In genomic region chr11:83832389-83832788, GRCm38 (mm10) we compare ENCODE assay signal across 8 mouse cellular contexts. TPM values are rescaled to one million over a fixed set of nuclear protein-coding genes. Genes with fewer than 3 reads are reported as not detected.
A peak's percentile ranks its signal among the peaks of the same experiment; 100 is the strongest.
DNase-seq lines count a peak whose midpoint lies in the region; ATAC-seq and TF ChIP-seq lines count a peak whose summit lies in the region.
"Had no signal": no experiment of that assay in that cellular context is flagged by ENCODE, and none has a peak within 500 bp of the region (broad histone marks: within the 10 kb centered on the region; RNA-seq: fewer than 3 reads in every experiment).

No protein-coding gene starts in this region.

- H3K79me3 ChIP-seq in C2C12 (ENCODE audit: low read depth) = no peaks in the 10 kb centered on the region

- WGBS in kidney, adult 2 months = 58% methylated on average over 8 of the region's 8 CpGs
- 52% methylated on average over 8 of the region's 8 CpGs for WGBS in kidney, embryonic 16.5 days
- WGBS in midbrain, postnatal 0 days = 43% methylated on average over 8 of the region's 8 CpGs

- TF ChIP-seq POLR2A in kidney, adult 2 months (IDR thresholded peaks at IDR 0.05; ENCODE audit: low read depth, low read length) = no peak

- H3ac ChIP-seq in C2C12 (ENCODE audit: control insufficient read depth, insufficient read length, low read depth) = no peak overlapping the region

- H3K4me1 ChIP-seq in kidney, adult 2 months (ENCODE audit: control insufficient read depth, insufficient read depth, low read length) = peaks cover 12% of the 10 kb centered on the region
- H3K4me1 ChIP-seq in kidney, embryonic 16.5 days (ENCODE audit: insufficient read depth, low read length) = 0 out of 2 replicates have a peak, but pooled peaks cover 4% of the 10 kb centered on the region
- H3K4me1 ChIP-seq in ES-E14 (ENCODE audit: control insufficient read depth in 2 of 2, insufficient read depth in 2 of 2, low read length in 2 of 2, poor library complexity in 1 of 2) = no peaks in the 10 kb centered on the region; a peak in 1 of 4 replicates
- no peaks in the 10 kb centered on the region for H3K4me1 ChIP-seq in midbrain, postnatal 0 days (ENCODE audit: insufficient read depth, low read length)
- H3K4me1 ChIP-seq: heart, embryonic 13.5 days had no signal

- H3K4me3 ChIP-seq in kidney, adult 2 months (ENCODE audit: insufficient read depth, low read depth, low read length) = no peak overlapping the region
- no peak overlapping the region for H3K4me3 ChIP-seq in kidney, embryonic 16.5 days (ENCODE audit: low read length)
- H3K4me3 ChIP-seq in C2C12 (ENCODE audit: insufficient read depth, poor library complexity, severe bottlenecking) (no peak overlapping the region), ES-E14 (ENCODE audit: insufficient read depth in 1 of 2, low read depth in 1 of 2, low read length in 2 of 2, poor library complexity in 1 of 2, severe bottlenecking in 1 of 2) (no peak overlapping the region)
- H3K4me3 ChIP-seq in midbrain, postnatal 0 days (ENCODE audit: low read depth, low read length) = no peak overlapping the region
- H3K4me3 ChIP-seq: heart, embryonic 13.5 days had no signal

- H3K36me3 ChIP-seq in kidney, adult 2 months (ENCODE audit: control insufficient read depth, insufficient read depth, low read length) = no peaks in the 10 kb centered on the region
- no peaks in the 10 kb centered on the region for H3K36me3 ChIP-seq in kidney, embryonic 16.5 days (ENCODE audit: insufficient read depth, low read length)
- H3K36me3 ChIP-seq in C2C12 (ENCODE audit: control insufficient read depth, insufficient read depth) (no peaks in the 10 kb centered on the region), ES-E14 (ENCODE audit: control insufficient read depth, insufficient read depth, low read length, poor library complexity, severe bottlenecking) (no peaks in the 10 kb centered on the region)
- H3K36me3 ChIP-seq in midbrain, postnatal 0 days (ENCODE audit: insufficient read depth, low read length) = no peaks in the 10 kb centered on the region
- H3K36me3 ChIP-seq: heart, embryonic 13.5 days had no signal

- ATAC-seq in kidney, embryonic 16.5 days (ENCODE audit: low FRiP score, low TSS enrichment) = no peak
- no peak for ATAC-seq in midbrain, postnatal 0 days (ENCODE audit: low FRiP score)

- peak overlapping the region; percentile 90; the same call in 1 of the 2 replicates for H3K27ac ChIP-seq in kidney, adult 2 months (ENCODE audit: insufficient read depth, low read depth, low read length)
- H3K27ac ChIP-seq in kidney, embryonic 16.5 days (ENCODE audit: low read length) = no peak overlapping the region
- H3K27ac ChIP-seq in ES-E14 (ENCODE audit: insufficient read depth, low read depth, low read length, poor library complexity, severe bottlenecking) = no peak overlapping the region
- no peak overlapping the region for H3K27ac ChIP-seq in midbrain, postnatal 0 days (ENCODE audit: low read depth, low read length)
- H3K27ac ChIP-seq: heart, embryonic 13.5 days had no signal

- no peak for DNase-seq in kidney, adult 2 months
- DNase-seq in ES-E14 (ENCODE audit: low read depth, low spot score) = no peak
- DNase-seq in embryo, embryonic 10.5 days (ENCODE audit: low spot score) = peak; percentile 75
- DNase-seq in midbrain, postnatal 0 days (ENCODE audit: low spot score) = no peak
- DNase-seq in kidney, adult 9 months = no peak

- H3K27me3 ChIP-seq in kidney, adult 2 months (replicated peaks; ENCODE audit: control insufficient read depth, insufficient read depth, low read length) = no peaks in the 10 kb centered on the region
- H3K27me3 ChIP-seq in kidney, embryonic 16.5 days (ENCODE audit: insufficient read depth, low read length) = no peaks in the 10 kb centered on the region
- peaks cover 9% of the 10 kb centered on the region for H3K27me3 ChIP-seq in C2C12 (ENCODE audit: control insufficient read depth, insufficient read depth, insufficient read length)
- no peaks in the 10 kb centered on the region for H3K27me3 ChIP-seq in midbrain, postnatal 0 days (ENCODE audit: insufficient read depth, low read length)

- in situ Hi-C loops in ES-E14 (cut with MboI; ENCODE audit: low sequenced_read_pairs in 2 of 2, unreplicated experiment in 2 of 2) = no loop called here

- H3K4me2 ChIP-seq in kidney, embryonic 16.5 days (replicated peaks; ENCODE audit: low read depth, low read length) = no peak overlapping the region
- no peak overlapping the region for H3K4me2 ChIP-seq in midbrain, postnatal 0 days (ENCODE audit: low read depth, low read length, poor library complexity, severe bottlenecking)
- H3K4me2 ChIP-seq: heart, embryonic 13.5 days had no signal

- peak; percentile 61 for TF ChIP-seq CTCF in kidney, adult 2 months (conservative IDR thresholded peaks at IDR 0.05; ENCODE audit: insufficient read depth, insufficient read length, low read depth, low read length)
- peak; percentile 18 for TF ChIP-seq CTCF in C2C12 (IDR thresholded peaks at IDR 0.05; ENCODE audit: control insufficient read depth, insufficient read depth, insufficient read length)
- peak; percentile 55 for TF ChIP-seq CTCF in midbrain, postnatal 0 days (IDR thresholded peaks at IDR 0.05)

- H3K9me3 ChIP-seq in kidney, embryonic 16.5 days (ENCODE audit: low read length) = no peaks in the 10 kb centered on the region
- H3K9me3 ChIP-seq in ES-E14 (ENCODE audit: control insufficient read depth, insufficient read depth, low read depth, low read length) = no peaks in the 10 kb centered on the region
- no peaks in the 10 kb centered on the region for H3K9me3 ChIP-seq in midbrain, postnatal 0 days (ENCODE audit: low read length)
- H3K9me3 ChIP-seq: heart, embryonic 13.5 days had no signal

- H3K79me2 ChIP-seq in C2C12 (ENCODE audit: control insufficient read depth, insufficient read depth) = no peaks in the 10 kb centered on the region

- no peak overlapping the region for H3K9ac ChIP-seq in kidney, embryonic 16.5 days (replicated peaks; ENCODE audit: low read length)
- H3K9ac ChIP-seq in ES-E14 (ENCODE audit: insufficient read depth, low read depth, low read length, poor library complexity, severe bottlenecking) = no peak overlapping the region
- H3K9ac ChIP-seq in midbrain, postnatal 0 days (replicated peaks; ENCODE audit: low read length, poor library complexity, severe bottlenecking) = no peak overlapping the region
- H3K9ac ChIP-seq: heart, embryonic 13.5 days had no signal

TF ChIP-seq in C2C12, 6 proteins besides CTCF, POLR2A, EP300 and RAD21:
- no peak for TF ChIP-seq MYOD1 (IDR thresholded peaks at IDR 0.05; ENCODE audit: control insufficient read depth, insufficient read length, low read depth)
- TF ChIP-seq USF1 (IDR thresholded peaks at IDR 0.05; ENCODE audit: low read depth) = no peak
- TF ChIP-seq FOSL1 (IDR thresholded peaks at IDR 0.05; ENCODE audit: insufficient read depth, low read length, poor library complexity, severe bottlenecking) = no peak
- TF ChIP-seq MAX (IDR thresholded peaks at IDR 0.05) = no peak

TF ChIP-seq in ES-E14, 5 proteins besides CTCF, POLR2A, EP300 and RAD21:
- TF ChIP-seq ZNF384 (IDR thresholded peaks at IDR 0.05; ENCODE audit: low read depth, low read length) (no peak), ZC3H11A (IDR thresholded peaks at IDR 0.05; ENCODE audit: borderline replicate concordance, low read depth, low read length) (peak; percentile 55; the same call in 1 of the 2 replicates)

RNA-seq across cellular contexts. Expression of gene Hnf1b, which starts 17.5 kb away (rescaled TPM):
- polyA plus RNA-seq in kidney, adult 2 months (2012; rRNA removed) = 161 and 172 TPM in 2 replicates
- polyA plus RNA-seq in kidney, embryonic 16.5 days (2015; fragmentation: Nextera tagmentation; extraction: Ambion mirVana) = 90.9 and 104 TPM in 2 replicates
- polyA plus RNA-seq in C2C12 (2012; fragmentation: generic; extraction: Trizol) = not detected
- total RNA-seq in ES-E14 (2012; rRNA removed) = 0.16 and 0.40 TPM in 2 replicates
- not detected in 2 replicates for total RNA-seq in midbrain, postnatal 0 days (2014; rRNA removed)
- polyA plus RNA-seq in midbrain, postnatal 0 days (2015; fragmentation: Nextera tagmentation; extraction: Ambion mirVana) = 0.22 and 0.31 TPM in 2 replicates

Comparison
In these comparisons a context has a peak if more than half of its experiments do, and no peak if none do; other contexts are left out.
1. RNA of gene Hnf1b, which starts 17.5 kb away (polyA plus RNA-seq): 161 to 172 TPM in kidney, adult 2 months and 90.9 to 104 TPM in kidney, embryonic 16.5 days; 0.22 to 0.31 TPM in midbrain, postnatal 0 days and not detected in C2C12 (single experiment); every median in the first group is over 10 times any median in the second.
2. Peak in every context shown above with its lines, with median percentiles within 50 percentile points of each other: CTCF ChIP-seq.